Mouse (Mus musculus) liver (tissue): Measurements from ENCODE around the gene Pbp2.

Experiments used
- DNase-seq: peaks from one replicate; pipeline ENCODE4 v3.0.0-alpha.2; 2020; ENCODE audit warnings: mixed read lengths

The Pbp2 gene

GRCm38 (mm10) chr6:135299024-135299550, 11.1 kb downstream of the Pbp2 start:
- no peak for DNase-seq

GRCm38 (mm10) chr6:135297570-135297969, 12.6 kb downstream of the Pbp2 start:
- no peak for DNase-seq

GRCm38 (mm10) chr6:135296267-135296666, 13.9 kb downstream of the Pbp2 start:
- DNase-seq = peak; percentile 52

GRCm38 (mm10) chr6:135295082-135295861, 14.9 kb downstream of the Pbp2 start:
- DNase-seq = no peak

- DNase-seq = no peak
Measured at GRCm38 (mm10) chr6:135294150-135294549, 16.1 kb downstream of the Pbp2 start.

GRCm38 (mm10) chr6:135292391-135292790, 17.8 kb downstream of the Pbp2 start:
- no peak for DNase-seq

- no peak for DNase-seq
Measured at GRCm38 (mm10) chr6:135279856-135280255, 30.3 kb downstream of the Pbp2 start.

GRCm38 (mm10) chr6:135279286-135279685, 30.9 kb downstream of the Pbp2 start:
- DNase-seq = no peak

GRCm38 (mm10) chr6:135278302-135278701, 31.9 kb downstream of the Pbp2 start:
- DNase-seq = no peak

- DNase-seq = no peak
Measured at GRCm38 (mm10) chr6:135276474-135277295, 33.5 kb downstream of the Pbp2 start.

- DNase-seq = no peak
Measured at GRCm38 (mm10) chr6:135275231-135275630, 35.0 kb downstream of the Pbp2 start.

- no peak for DNase-seq
Measured at GRCm38 (mm10) chr6:135273066-135273465, 37.1 kb downstream of the Pbp2 start.

GRCm38 (mm10) chr6:135271761-135272160, 38.4 kb downstream of the Pbp2 start:
- DNase-seq = no peak

GRCm38 (mm10) chr6:135269626-135270025, 40.6 kb downstream of the Pbp2 start:
- DNase-seq = no peak

- DNase-seq = no peak
Measured at GRCm38 (mm10) chr6:135268392-135268791, 41.8 kb downstream of the Pbp2 start.

- DNase-seq = no peak
Measured at GRCm38 (mm10) chr6:135267221-135267620, 43.0 kb downstream of the Pbp2 start.

- DNase-seq = no peak
Measured at GRCm38 (mm10) chr6:135266056-135266455, 44.1 kb downstream of the Pbp2 start.

GRCm38 (mm10) chr6:135264136-135264535, 46.1 kb downstream of the Pbp2 start:
- DNase-seq = no peak

- no peak for DNase-seq
Measured at GRCm38 (mm10) chr6:135262565-135262964, 47.6 kb downstream of the Pbp2 start.

- DNase-seq = no peak
Measured at GRCm38 (mm10) chr6:135261124-135261523, 49.1 kb downstream of the Pbp2 start.

GRCm38 (mm10) chr6:135260435-135260834, 49.8 kb downstream of the Pbp2 start:
- DNase-seq = no peak
